Mouse (Mus musculus) erythroblast, embryonic 14.5 days (primary cell): ENCODE data around the gene 4930447F04Rik. TPM values are rescaled to one million over a fixed set of nuclear protein-coding genes. Genes with fewer than 3 reads are reported as not detected.

ENCODE experiments used
- H3K27me3 ChIP-seq: 2 replicates; pipeline ENCODE4 v1.6.1; 2012; ENCODE audit warnings: inconsistent platforms; ENCODE audit not compliant: control insufficient read depth
- H3K36me3 ChIP-seq: 2 replicates; pipeline ENCODE4 v1.6.1; 2012; ENCODE audit warnings: mild to moderate bottlenecking, inconsistent platforms; ENCODE audit not compliant: control insufficient read depth
- H3K4me1 ChIP-seq: 2 replicates; pipeline ENCODE4 v1.6.1; 2012; ENCODE audit warnings: inconsistent platforms; ENCODE audit not compliant: control insufficient read depth
- H3K4me3 ChIP-seq: replicated peaks from 2 replicates; pipeline ENCODE3; 2012; ENCODE audit warnings: moderate library complexity, mild to moderate bottlenecking, inconsistent platforms
- H3K9me3 ChIP-seq: 2 replicates; pipeline ENCODE4 v1.6.1; 2012; ENCODE audit warnings: low read length, inconsistent platforms, mixed read lengths; ENCODE audit not compliant: control insufficient read depth
- GATA1 ChIP-seq: IDR thresholded peaks from 2 replicates; pipeline ENCODE4 v1.6.1; 2012; ENCODE audit warnings: low read length, inconsistent platforms, mixed read lengths
- TAL1 ChIP-seq: IDR thresholded peaks from 3 replicates; pipeline ENCODE4 v1.6.1; 2012; ENCODE audit warnings: low read length, inconsistent platforms, mixed read lengths
- polyA plus RNA-seq: library from polyadenylated mRNA; stranded (reverse); fragments of >175 nt; gene quantifications from 2 replicates; pipeline ENCODE4 v1.2.3, GENCODE M21; 2012

4930447F04Rik gene
- polyA plus RNA-seq = not detected in 2 replicates

DNA sequence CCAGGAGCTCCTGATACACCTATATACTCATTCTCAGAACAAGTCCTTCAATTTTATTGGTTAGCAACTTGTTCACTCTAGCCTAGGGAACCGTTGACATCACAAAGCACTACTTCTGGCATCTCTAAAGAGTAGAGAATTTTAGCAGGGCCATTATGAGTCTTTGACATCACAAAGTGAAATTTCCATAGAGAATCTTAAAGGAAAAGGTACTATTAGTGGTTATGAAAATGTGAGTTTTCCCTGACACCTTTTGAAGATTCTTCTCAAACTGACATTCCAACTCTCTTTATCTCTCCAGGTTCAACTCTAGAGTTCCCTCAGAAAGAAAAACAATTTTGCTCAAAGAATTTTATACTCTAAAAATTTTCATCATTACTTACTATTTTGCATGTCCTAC lies at the start of gene 4930447F04Rik:
Gene 4930447F04Rik (minus strand): TSS at position 101 of the 400 bp plus-strand sequence.
- Histone ChIP-seq H3K27me3 (no peaks in the 10 kb centered on the region), H3K4me1 (no peaks in the 10 kb centered on the region), H3K36me3 (no peaks in the 10 kb centered on the region), H3K4me3 (no peak within 1 kb of the TSS), H3K9me3 (no peaks in the 10 kb centered on the region)
- TF ChIP-seq TAL1 (no peak), GATA1 (no peak)
